Mouse (Mus musculus): ENCODE results near the gene Dclk1. TPM values are rescaled to one million over a fixed set of nuclear protein-coding genes. Genes with fewer than 3 reads are reported as not detected.

Dclk1 gene
- polyA plus RNA-seq, 1 experiment from 2014 or later: 171 TPM

DNA sequence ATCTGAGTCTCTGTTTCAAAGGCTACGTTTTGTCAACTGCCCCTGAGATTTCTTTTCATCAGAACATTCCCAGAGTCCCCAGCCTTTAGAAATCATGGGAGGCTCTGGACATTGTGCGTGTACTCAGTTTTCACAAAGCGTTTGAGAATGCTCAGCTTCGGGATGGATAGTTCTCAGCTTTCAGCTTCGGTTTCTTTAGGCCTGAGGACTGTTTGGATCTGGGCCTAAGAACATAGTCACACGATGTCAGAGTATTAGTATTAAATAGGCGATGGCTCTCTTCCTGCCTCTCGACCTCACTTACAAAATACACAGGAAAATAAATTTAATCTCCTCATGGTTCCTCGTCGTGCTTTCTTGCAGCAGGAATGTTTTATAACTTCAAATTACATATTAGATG, 327.4 kb downstream of the Dclk1 start:
- no peak overlapping the region for H3K4me3 ChIP-seq
- H3K9me3 ChIP-seq (replicated peaks): no peaks in the 10 kb centered on the region
- H3K4me2 ChIP-seq (replicated peaks): no peak overlapping the region
- peaks cover 11% of the 10 kb centered on the region for H3K4me1 ChIP-seq
- no peak overlapping the region for H3K9ac ChIP-seq
- H3K27ac ChIP-seq: no peak overlapping the region
- WGBS: 65% methylated on average over 10 of the region's 10 CpGs
- no peaks in the 10 kb centered on the region for H3K27me3 ChIP-seq
- no peaks in the 10 kb centered on the region for H3K36me3 ChIP-seq
- no peak for ATAC-seq (ENCODE audit: low FRiP score)

DNA sequence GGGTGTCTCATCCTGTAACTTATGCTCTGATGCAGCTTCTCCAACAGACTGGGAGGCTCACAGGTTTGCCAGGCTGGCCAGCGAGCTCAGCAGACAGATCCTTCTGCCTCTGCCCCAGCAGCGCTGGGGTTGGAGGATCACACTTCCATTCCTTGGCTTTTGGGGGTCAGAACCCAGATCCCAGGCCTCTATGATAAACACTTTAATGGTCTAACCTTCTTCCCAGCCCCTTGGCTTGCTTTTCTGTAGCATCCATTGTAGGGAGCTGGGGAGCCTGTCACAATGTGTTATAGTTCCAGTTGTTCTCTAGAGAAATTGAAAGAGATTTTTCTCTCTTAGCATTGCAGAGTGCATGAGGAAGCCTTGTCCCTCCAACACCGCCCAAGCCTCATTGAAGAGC, 328.9 kb downstream of the Dclk1 start:
- 82% methylated on average over 3 of the region's 3 CpGs for WGBS
- no peaks in the 10 kb centered on the region for H3K9me3 ChIP-seq (replicated peaks)
- ATAC-seq (ENCODE audit: low FRiP score): no peak
- peak overlapping the region; percentile 5; the same call in 1 of the 2 replicates for H3K27ac ChIP-seq
- H3K36me3 ChIP-seq: no peaks in the 10 kb centered on the region
- H3K4me1 ChIP-seq: peaks cover 11% of the 10 kb centered on the region
- H3K27me3 ChIP-seq: no peaks in the 10 kb centered on the region
- no peak overlapping the region for H3K9ac ChIP-seq
- H3K4me3 ChIP-seq: no peak overlapping the region
- no peak overlapping the region for H3K4me2 ChIP-seq (replicated peaks)

DNA sequence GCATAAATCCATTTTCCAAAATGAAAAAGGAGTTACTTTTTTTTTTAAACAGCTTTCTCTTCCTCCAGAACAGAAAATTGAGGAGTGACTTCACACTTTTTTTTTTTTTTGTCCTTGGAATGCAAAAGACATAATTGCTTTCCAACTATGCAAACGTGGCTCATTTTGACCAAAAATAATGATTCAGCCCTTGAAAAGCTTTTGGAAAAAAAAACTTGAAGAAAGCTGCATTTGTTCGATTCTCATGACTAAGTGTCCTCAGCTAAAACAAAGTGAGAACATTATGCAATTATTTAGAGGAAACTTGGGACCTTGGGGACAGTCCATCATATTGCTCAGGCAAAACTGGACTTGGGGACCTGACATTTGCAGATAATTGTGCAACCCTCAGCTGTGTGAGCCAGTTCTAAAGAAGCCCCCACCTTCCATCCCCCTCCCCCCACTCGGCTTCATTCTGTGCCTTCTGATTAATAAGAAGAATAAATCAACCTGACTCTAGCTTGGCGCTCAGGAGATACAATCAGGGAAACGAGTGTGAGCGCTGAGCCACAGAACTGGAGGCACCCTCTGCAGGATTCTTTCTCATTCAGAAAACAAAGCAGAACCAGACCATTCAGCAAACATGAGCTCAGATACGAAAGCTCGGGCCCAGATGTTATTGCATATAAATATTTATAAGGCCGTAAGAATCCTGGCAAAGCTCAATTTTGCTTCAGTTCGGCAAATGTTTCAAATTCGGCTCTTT, 329.6 kb downstream of the Dclk1 start:
- Histone ChIP-seq H3K36me3 (no peaks in the 10 kb centered on the region), H3K9me3 (replicated peaks) (no peaks in the 10 kb centered on the region), H3K9ac (no peak overlapping the region), H3K27ac (peak overlapping the region; percentile 78), H3K4me1 (peaks cover 11% of the 10 kb centered on the region), H3K4me2 (replicated peaks) (peak overlapping the region; percentile 11), H3K27me3 (no peaks in the 10 kb centered on the region), H3K4me3 (no peak overlapping the region)
- 41% methylated on average over 11 of the region's 11 CpGs for WGBS
- ATAC-seq (ENCODE audit: low FRiP score): peak; percentile 78

GRCm38 (mm10) chr3:55572297-55572681, 330.1 kb downstream of the Dclk1 start:
- Histone ChIP-seq H3K4me2 (replicated peaks) (peak overlapping the region; percentile 11), H3K9ac (no peak overlapping the region), H3K27ac (peak overlapping the region; percentile 78), H3K9me3 (replicated peaks) (no peaks in the 10 kb centered on the region), H3K27me3 (no peaks in the 10 kb centered on the region), H3K4me3 (no peak overlapping the region), H3K4me1 (peaks cover 11% of the 10 kb centered on the region), H3K36me3 (no peaks in the 10 kb centered on the region)
- ATAC-seq (ENCODE audit: low FRiP score): no peak
- WGBS: 70% methylated on average over 4 of the region's 4 CpGs

DNA sequence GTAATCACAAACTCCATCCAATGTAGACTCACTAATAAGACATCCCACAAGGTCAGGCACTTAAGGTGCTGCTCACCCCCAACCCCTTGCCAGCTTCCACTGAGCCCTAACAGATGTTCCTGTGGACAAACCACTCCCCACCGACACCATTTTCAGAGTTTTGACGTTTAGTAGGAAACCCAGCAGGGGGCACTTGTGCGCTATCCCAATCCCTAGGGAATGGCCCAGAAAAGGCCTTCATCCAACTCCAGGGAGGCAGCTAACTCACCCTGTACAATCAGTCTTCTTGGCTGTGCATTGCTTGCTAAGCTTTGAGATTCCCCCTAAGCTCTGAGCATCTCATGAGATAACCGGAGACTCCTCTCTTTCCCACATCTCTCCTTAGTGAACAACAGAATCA, 331.8 kb downstream of the Dclk1 start:
- no peaks in the 10 kb centered on the region for H3K9me3 ChIP-seq (replicated peaks)
- H3K36me3 ChIP-seq: no peaks in the 10 kb centered on the region
- no peak overlapping the region for H3K9ac ChIP-seq
- peaks cover 11% of the 10 kb centered on the region for H3K4me1 ChIP-seq
- ATAC-seq (ENCODE audit: low FRiP score): no peak
- no peaks in the 10 kb centered on the region for H3K27me3 ChIP-seq
- no peak overlapping the region for H3K4me2 ChIP-seq (replicated peaks)
- H3K27ac ChIP-seq: no peak overlapping the region
- H3K4me3 ChIP-seq: no peak overlapping the region
- WGBS: 60% methylated on average over 4 of the region's 4 CpGs

DNA sequence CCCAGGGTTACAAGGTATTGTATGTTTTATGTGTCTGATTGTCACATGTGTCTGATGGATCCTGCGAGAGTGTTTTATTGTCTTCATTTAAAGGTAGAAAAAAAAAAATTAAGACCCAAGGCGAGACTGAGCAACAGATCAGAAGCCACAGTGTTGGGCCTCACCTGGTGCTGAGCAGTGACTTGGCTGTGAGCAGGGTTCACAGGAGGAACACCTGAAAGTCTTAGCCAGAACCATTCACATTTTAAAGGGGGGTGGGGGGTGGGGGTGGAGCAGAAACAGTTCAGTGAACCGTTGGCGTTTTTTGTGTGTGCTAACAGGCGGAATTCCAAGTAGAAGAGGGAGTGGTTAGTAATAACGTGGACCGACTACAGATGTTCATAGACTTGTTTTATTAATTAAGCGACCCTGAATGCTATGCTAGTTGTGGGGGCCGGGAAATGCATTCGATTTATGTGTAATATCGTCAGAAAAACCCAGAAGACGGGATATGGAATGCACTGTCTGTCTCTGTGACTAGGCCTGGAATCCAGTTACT, 345.3 kb downstream of the Dclk1 start:
- Histone ChIP-seq H3K9ac (no peak overlapping the region), H3K4me2 (replicated peaks) (no peak overlapping the region), H3K4me3 (no peak overlapping the region), H3K9me3 (replicated peaks) (no peaks in the 10 kb centered on the region), H3K27me3 (no peaks in the 10 kb centered on the region), H3K27ac (peak overlapping the region; percentile 84), H3K36me3 (no peaks in the 10 kb centered on the region), H3K4me1 (peaks cover 37% of the 10 kb centered on the region)
- 21% methylated on average over 12 of the region's 12 CpGs for WGBS
- peak; percentile 36 for ATAC-seq (ENCODE audit: low FRiP score)

GRCm38 (mm10) chr3:55587972-55588946, 346.1 kb downstream of the Dclk1 start:
- Histone ChIP-seq H3K4me2 (replicated peaks) (peak overlapping the region; percentile 32), H3K36me3 (no peaks in the 10 kb centered on the region), H3K4me1 (peaks cover 37% of the 10 kb centered on the region), H3K9me3 (replicated peaks) (no peaks in the 10 kb centered on the region), H3K4me3 (no peak overlapping the region), H3K9ac (no peak overlapping the region), H3K27me3 (no peaks in the 10 kb centered on the region), H3K27ac (peak overlapping the region; percentile 84)
- WGBS: 9% methylated on average over 12 of the region's 12 CpGs
- peak; percentile 90 for ATAC-seq (ENCODE audit: low FRiP score)

Other genes starting within 250 kb of the Dclk1 start
- 2.0 and 4.0 TPM in 2 replicates for gene Ccna1, start 186.9 kb upstream of the Dclk1 start, polyA plus RNA-seq (2016; fragmentation: Nextera tagmentation; extraction: Ambion mirVana)
- gene Spg20, start 130.3 kb upstream of the Dclk1 start, polyA plus RNA-seq (2016; fragmentation: Nextera tagmentation; extraction: Ambion mirVana): 47.1 and 52.4 TPM in 2 replicates
- gene Ccdc169, start 105.0 kb upstream of the Dclk1 start, polyA plus RNA-seq (2016; fragmentation: Nextera tagmentation; extraction: Ambion mirVana): 0.06 and 0.08 TPM in 2 replicates
- gene Sohlh2, start 60.3 kb upstream of the Dclk1 start, polyA plus RNA-seq (2016; fragmentation: Nextera tagmentation; extraction: Ambion mirVana): not detected in 2 replicates
- not detected in 2 replicates for gene Gm21954, start 229.8 kb downstream of the Dclk1 start, polyA plus RNA-seq (2016; fragmentation: Nextera tagmentation; extraction: Ambion mirVana)